Mouse (Mus musculus) ES-CJ7 (cell line): ENCODE measurements around the gene E130311K13Rik.
A peak's percentile ranks its signal among the peaks of the same experiment; 100 is the strongest.

Experiments used
- DNase-seq: peaks from one replicate; pipeline ENCODE4 v3.0.0; 2011; ENCODE audit warnings: low read depth, low spot score

The E130311K13Rik gene

DNA sequence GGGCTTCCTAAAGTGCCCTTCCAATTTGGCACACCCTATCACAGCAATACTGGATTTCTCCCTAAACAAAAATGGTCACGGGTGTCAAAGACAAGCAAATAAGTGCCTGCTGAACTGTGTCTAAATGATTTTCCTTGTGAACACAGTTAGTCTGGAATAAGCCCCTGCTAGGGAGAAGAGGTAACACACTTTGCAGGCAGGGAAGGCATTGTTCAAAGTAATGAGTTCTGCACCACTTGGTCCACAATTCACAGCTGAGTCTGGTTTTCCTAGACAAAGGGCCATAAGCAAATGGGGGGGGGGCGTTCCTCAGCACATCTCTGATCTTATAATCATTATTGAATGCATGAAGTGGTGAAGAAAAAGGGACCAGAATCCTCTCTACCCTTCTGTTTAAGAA is 33.5 kb downstream of the E130311K13Rik start:
- no peak for DNase-seq

DNA sequence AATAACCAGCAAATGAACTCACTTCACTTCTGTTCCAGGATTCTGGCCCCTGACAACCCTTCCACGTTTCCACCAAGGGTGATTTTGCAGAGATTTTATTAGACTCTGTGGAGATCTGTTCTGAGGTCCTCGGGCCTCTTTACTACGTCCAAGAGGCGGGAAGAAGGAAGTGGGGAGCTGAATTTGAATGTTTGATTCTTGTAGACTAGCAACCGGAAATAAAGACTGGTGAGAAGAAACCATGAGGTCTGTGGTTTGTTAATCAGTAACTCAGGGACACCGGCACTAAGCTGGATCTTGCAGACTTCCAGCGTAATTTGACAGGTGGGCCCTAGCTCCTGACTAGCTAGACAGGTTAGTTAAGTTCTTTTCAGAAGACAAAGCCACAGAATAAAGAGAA is 35.6 kb downstream of the E130311K13Rik start:
- DNase-seq = no peak

DNA sequence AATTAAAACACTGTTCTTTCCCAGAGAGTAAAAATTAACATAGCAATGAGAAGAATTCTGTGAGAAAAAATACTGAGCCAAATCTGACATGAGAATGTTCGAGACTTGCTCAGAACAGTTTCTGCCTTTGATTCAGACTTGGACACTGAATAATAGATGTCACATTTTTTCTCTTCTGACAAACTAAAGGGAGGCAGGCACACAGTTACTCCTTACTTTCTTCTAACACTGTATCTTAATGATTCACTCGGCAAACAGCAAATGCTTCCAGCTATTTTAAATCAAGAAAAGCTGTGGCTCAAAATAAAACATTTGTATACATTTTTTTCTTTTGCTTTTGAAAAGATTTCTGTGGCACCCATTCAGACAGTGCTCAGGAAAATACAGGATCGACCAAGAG is 37.1 kb downstream of the E130311K13Rik start:
- DNase-seq = no peak

DNA sequence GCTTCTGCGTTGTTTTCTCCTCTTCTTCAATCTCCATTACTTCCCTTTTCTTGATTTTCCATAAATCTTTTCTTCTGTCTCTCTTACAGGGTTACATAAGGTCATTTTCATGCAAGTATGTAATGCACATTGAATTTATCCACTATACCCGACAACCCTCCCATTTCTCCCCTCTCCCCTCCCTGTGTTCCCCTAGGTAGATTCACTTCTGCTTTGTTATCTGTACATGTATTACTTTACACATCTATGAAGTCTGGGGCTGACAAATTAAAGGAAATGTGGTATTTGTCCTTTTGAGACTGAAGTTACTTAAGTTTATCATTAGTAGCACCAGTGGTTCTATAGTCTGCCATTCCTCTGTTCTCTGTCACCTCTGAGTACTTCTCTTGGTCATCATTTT is 48.2 kb downstream of the E130311K13Rik start:
- no peak for DNase-seq

DNA sequence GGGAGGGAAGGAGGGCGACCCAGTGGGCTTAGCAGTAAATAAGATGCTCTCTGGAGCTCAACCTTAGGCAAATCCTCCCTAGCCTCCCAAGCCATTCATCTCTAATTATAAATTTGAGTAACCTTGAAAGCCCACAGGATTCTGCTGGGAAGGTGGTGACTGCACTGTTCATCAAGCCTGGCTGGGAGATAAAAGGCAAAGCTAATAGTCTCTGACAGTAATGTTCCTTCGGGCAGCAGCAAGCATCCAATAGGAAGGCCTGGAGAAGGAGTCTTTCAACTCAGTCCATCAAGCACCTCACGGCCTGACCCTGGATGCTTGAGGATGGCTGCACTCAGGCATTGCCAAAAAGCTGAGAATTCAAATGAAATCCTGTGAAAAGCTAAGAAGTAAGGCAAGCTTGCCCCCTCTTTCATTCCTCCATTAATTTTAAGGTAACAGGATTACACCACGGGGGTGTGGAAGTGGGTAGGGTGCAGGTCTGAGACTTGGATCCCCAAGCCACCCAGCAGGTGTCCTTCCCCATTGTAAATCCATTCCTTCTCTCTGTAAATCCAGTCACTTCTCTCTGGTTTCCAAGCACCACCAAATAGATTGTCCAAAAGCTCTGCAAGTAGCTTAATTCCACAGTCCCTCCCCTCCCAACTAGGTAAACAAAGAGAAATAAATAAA is 50.1 kb downstream of the E130311K13Rik start:
- no peak for DNase-seq

DNA sequence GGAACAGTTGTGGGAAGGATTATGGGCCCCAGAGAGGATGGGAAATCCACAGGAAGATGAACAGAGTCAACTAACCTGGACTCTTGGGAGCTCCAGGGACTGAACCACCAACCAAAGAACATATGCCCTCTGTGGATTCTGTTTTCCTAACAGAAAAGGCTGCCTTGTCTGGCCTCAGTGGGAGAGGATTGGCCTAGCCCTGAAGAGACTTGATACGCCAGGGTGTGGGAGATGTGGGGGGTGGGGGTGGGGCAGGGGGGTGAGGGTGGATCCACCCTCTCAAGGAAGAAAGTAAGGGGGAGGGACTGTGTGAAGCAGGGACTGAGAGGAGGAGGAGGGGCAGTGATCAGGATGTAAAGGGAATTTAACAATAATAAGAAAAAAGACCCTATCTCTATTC is 56.5 kb downstream of the E130311K13Rik start:
- no peak for DNase-seq

DNA sequence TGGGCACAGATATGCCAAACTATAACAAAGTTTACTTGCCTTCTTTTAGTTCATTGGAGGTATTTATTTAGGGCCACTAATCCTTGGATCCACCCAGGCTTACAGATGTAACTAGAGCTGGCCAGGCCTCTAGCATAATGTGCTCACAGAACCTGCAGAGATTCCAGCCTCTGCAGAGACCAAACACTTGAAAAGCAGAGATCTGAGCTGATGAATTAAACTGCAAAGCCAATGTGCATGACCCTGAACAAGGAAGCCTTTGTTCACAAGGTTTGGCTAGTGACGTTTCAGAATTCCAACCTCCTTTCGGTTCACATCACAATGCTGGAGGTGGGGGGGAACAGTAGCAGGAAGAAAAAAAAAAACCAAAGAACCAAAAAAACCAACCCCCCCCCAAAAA is 58.0 kb downstream of the E130311K13Rik start:
- DNase-seq = no peak

DNA sequence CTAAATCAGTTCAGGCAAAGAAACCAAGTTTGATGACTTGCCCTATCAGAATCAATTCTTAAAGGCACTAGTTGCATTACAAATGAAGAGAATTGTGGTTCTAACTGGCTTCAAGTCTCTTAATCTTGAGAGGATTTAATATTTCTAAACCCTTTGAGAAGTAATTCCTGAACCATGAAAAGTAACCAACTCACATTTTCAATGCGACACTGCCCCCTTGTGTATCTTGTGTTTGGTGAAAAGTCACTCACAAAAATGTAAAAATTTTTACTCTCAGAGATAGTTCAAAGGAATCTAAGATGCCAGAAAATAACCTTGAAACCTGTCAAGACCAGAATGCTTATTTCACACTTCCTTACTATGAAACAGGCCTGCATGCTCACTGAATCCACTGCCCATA is 61.0 kb downstream of the E130311K13Rik start:
- peak; percentile 12 for DNase-seq

DNA sequence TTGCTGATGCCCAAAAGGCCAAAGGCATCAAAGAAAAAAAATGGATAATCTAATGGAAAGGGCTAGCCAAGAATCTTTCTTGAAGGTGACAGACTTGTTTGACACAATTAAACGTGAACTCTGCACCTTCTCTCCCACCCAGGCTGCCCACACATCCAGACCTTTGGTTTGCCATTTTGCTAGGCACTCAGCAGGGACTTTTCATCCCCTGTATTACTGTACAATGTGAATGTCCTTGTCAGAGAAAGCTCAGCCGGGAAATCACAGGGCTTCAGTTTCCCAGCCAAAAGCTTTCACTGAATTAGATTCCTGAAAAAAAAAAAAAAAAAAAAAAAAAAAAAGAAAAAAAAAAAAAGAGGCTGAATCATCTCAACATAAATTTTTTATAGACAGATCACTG is 64.2 kb downstream of the E130311K13Rik start:
- no peak for DNase-seq
